Mouse (Mus musculus): ENCODE measurements around the gene Chd3.

Chd3 gene

DNA sequence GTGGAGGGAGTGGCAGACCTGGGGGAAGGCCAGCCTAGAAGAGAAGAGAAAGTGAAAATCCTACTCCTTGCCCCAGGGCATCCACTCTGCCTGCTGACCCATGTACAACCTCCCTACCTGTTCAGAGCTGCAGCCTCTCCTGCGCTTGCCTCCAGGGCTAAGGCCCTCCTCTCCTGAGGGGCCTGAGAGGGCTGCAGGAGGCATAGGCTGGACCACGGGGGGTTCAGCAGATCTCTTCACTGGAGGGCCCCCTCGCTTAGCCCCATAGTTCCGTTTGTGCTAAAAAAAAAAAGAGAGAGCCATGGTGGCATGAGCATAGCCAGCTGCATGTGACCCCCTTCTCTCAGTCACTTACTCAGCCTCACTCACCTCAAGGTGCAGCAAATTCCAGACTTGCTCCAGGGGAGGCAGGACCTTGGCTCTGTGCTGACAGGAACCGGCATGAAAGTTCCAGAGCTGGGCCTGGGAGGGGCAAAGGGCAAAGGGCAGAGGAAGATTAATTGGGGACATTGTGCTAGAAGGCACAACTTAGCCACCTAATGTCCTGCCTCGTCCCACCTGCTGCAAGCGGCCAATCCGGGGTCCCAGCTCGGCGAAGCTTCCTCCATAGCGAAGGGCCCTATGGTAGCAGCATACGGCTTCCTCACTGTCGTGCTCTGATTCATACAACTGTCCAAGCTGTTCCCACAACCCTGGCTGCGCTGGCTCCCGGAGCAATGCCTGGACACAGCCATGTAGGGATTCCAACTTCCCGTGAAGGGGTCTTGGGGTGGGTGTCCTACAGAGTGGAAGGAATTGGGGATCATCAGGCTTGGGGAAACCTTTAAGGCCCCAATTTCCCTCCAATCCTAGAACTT lies 37.9 kb upstream of the Chd3 start:
- DNase-seq (ENCODE audit: low read depth), result no peak

DNA sequence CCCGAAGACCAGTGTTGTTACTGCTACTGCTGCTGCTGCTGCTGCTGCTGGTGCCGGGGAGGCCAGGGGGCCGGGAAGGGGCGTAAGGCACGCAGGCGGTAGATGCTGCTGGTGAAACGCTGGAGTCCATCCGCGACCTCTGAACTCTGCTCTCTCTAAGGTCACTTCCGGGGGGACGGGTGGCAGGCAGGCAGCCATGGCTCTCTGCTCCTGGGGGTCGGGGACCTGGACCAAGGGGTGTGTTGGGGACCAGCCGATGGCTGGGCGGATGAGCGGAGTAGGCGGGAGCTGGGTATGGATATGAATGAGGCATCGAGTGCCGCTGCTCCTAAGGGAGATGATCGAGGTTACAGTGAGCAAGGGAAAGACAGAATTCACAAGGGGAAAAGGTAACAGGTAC lies 37.1 kb upstream of the Chd3 start:
- no peak for DNase-seq (ENCODE audit: low read depth)

- DNase-seq (ENCODE audit: low read depth), result peak; percentile 4
Measured at GRCm38 (mm10) chr11:69405397-69406200, 36.4 kb upstream of the Chd3 start.

DNA sequence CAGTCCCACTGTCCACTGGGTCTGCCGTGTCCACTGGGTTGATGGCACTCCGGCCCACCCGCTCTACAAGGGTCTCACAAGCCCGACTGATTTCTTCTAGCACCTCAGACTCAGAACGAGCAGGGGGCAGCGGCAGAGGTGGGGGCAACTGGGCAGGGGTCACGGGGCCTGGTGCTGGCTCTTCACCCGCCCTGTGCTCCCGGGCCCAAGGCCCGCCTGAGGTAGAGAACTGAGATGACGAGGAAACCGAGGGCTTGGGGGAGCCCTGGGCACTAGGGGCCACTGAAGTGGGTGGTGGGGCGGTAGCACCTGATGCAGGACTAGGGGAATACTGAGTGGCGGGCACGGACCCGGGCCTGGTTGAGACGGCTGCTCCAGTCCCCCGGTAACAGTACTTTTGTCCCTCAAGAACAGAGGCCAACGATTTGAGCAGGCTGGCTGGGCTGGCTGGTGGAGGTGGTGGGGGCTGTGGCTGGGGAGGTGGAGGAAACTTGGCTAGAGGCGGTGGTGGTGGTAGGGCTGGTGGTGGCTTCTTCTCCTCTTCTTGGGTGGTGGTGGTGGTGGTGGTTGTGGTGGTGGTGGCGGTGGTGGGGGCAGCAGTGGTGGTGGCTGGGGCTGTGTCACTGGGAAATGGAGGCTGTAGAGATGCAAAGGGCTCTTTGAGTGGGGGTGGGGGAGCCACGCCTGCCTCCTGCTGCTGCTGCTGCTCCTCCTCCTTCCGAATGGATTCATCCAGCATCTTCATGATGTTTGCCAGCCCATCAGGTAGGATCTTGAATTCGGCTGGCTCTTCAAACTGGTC lies 35.6 kb upstream of the Chd3 start:
- DNase-seq (ENCODE audit: low read depth), result peak; percentile 16

- no peak for DNase-seq (ENCODE audit: low read depth)
Measured at GRCm38 (mm10) chr11:69403691-69404594, 34.7 kb upstream of the Chd3 start.

- DNase-seq (ENCODE audit: low read depth), result no peak
Measured at GRCm38 (mm10) chr11:69401987-69402386, 32.8 kb upstream of the Chd3 start.

- peak; percentile 98 for DNase-seq (ENCODE audit: low read depth)
Measured at GRCm38 (mm10) chr11:69401210-69401637, 32.0 kb upstream of the Chd3 start.

DNA sequence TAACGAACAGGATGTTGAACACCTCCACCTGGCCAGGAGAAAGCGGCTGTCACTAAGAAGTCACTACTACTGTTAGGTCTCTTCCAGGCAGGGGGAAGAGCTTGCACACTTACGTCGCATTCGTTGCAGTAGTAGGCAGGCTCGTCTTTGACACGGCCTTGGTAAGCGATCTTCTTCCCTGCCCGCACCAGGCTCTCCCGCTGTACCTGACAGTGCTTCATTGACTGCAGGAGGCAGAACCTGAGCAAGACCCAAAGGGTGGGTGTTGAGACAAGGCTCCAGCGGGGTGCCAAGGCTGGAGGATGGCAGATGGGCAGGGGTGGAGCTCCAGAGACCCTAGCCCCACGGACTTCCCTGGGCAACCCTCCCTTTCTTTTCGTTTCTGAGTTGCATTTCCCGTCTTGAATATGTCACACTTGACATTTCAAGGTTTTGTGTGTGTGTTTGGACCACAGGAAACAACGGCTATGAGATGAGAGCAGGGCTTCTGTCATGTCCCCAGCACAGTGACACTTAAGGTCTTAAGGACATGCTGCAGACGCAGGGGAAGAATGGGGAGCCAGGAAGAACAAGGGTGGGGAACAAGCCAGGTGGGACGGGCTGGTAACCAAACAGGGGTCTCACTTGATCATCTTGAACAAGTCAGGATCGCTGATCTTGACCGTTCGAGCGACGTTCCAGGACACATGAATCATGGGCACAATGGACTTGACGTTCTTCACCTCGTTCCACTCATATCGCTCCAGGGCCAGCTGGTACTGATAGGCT lies 31.1 kb upstream of the Chd3 start:
- DNase-seq (ENCODE audit: low read depth), result peak; percentile 28

DNA sequence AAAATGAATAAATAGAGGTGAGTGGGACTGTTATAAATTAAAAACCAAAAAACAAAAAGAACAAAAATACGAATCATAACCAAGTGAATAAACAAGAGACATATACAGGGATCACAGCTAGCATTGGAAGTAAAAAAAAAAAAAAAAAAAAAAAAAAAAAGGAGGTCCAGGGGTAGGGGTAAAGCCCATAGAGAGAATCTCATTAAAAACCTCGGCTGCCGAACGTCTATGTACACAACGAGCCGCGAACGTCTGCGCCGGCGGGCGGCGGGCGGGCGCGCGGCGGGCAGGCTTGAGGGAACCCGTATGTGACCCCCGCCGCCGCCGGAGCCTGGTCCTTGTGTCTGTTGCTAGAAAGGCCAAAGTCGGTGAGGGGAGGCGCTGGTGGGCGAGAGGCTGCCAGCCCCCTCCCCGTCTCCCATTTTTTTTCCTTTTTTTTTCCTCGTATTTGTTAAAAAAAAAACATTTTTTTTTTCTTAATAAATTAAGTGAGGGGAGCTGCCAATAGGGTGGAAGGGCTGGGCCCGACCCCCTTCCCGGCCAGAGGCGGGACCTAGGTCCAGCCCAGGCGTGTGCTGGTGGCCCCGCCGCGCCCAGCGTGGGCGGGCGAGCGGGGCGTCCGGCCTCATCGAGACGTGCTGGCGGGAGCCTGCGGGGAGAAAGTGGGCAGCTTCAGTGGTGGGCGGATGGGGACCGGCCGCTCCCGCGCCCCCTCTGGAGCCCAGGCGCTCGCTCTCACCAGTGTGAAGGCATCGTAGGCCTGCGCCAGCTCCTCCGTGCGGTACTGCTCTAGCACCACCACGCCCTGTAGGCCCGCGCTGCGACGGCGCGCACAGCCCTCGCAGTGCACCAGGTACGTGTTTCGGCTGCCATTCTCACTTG lies 30.2 kb upstream of the Chd3 start:
- DNase-seq (ENCODE audit: low read depth), result no peak

DNA sequence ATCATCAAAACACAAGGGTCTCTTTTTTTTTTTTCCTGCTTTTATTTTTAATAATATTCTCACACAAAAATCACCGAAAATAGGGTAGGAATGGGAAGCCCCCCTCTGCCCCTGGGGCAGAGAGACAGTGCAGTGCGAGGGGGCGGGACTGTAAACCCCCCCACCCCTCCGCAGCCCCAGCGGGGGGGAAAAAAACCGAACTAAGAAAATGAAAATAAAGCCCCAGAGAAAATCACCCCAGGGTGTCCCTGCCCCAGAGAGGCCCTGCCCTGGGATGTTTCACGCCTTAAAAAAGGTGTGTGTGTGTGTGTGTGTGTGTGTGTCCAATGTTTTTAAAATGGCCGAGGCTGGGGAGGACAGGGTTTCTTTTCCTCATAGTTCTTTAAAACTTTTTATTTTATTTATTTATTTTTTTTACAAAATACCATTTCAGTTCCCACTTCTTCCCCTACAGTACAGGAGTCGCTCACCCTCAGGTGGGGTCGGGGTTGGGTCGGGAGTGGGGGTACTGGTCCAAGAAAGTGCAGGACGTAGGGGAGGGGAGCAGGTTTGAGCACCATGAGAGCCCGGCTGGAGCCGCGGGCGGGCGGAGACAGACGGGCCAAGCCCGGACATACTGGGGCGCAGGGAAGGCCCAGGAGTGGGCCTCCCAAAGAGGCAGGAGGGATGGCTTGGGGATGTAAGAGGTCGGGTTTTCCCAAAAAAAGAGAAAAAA lies 29.4 kb upstream of the Chd3 start:
- DNase-seq (ENCODE audit: low read depth), result no peak

- DNase-seq (ENCODE audit: low read depth), result no peak
Measured at GRCm38 (mm10) chr11:69398059-69398458, 28.9 kb upstream of the Chd3 start, which contains the start of gene Tmem88. TSS of gene Tmem88 (minus strand) at chr11:69398234.

DNA sequence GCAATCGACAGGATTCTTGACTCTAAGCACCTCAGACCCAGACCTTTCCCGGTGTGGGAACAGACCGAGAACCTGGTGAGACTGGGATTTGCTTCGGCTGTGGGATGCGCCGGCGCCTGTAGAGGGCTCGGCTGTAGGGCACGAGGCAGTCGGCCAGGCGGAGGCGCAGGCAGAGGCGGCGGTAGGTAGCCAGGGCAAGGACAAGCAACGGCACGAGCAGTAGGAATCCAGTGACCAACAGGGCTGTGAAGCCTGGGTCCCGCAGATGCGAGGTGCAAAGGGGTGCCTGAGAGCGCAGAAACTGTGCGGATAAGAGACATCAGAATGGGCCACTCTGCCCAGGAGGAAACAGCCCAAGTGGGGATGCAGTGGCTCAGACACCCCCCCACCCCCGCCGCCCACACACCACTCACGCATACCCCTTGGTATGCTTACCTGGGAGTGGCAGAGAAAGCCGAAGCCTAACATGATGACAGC lies 28.4 kb upstream of the Chd3 start:
- DNase-seq (ENCODE audit: low read depth), result no peak

DNA sequence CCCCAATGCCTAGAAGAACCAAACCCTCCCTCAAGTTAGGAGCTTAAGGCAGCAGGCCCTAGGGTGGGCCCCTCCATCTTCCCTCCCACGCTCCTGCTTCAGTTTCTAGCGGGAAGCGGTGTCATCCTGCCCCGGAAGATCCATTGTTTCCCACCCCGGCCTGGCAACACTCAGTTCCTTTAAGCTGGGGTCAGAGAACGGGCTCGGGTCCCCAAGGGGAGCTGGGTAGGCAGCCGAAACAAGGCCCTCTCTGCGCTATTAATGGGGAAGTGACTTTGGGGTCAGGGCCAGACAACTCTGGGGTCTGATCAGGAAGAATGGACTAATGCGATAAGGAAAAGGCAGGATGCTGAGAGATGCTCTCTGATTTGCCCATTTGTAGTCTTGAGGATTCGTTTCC lies 27.6 kb upstream of the Chd3 start:
- peak; percentile 16 for DNase-seq (ENCODE audit: low read depth)

- peak; percentile 100 for DNase-seq (ENCODE audit: low read depth)
Measured at GRCm38 (mm10) chr11:69395634-69396373, 26.6 kb upstream of the Chd3 start.

DNA sequence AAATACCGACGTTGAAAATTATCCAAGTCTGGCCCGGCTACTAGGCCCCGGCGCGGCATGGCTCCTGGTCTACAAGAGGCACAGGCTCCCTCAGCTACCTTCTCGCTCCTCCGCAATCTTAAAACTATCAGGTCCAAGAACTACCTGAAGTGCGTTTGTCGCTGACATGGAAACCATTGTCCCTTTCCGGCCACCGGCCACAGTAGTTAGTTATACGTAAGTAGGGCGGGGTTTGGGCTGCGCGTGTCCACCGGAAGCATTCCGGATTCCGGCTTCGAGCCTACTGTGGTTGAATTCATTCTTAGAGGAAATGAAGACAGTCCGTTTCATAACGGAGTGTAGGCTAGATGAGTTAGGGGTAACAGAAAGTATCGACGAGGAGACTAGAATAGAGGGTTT lies 26.0 kb upstream of the Chd3 start, which contains the start of the genes Naa38 and Cyb5d1:
Gene Naa38 (plus strand): TSS at position 253 of the 399 bp plus-strand sequence.
Gene Cyb5d1 (minus strand): TSS at position 397 of the 399 bp plus-strand sequence.
- DNase-seq (ENCODE audit: low read depth), result peak; percentile 97

DNA sequence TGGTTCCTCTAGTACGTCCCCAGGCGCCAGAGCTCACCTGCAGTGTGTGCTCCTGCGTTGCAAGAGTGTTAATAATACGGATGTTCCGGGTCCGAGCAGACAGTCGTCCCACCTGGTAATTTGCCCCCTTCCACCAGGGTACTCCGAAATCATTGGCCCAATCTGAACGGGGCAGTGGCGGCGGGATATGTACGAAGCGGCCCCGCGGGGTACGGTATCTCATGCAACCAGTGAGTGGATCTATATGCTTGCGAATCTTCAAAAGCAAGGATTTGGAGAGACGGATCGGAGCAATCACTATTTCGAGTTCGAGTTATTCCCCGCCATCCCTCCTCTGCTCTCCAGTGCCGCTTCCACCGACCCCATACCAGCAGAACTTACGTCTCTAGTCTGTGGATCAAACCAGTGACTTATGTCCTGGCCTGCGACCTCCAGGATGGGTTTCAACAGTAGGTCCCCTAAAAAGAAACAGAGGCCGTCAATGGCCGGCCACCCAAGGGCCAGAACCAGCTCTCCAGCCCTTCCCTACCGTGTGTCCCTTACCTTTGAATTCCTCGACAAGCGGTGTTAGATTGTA lies 25.5 kb upstream of the Chd3 start:
- peak; percentile 62 for DNase-seq (ENCODE audit: low read depth)

DNA sequence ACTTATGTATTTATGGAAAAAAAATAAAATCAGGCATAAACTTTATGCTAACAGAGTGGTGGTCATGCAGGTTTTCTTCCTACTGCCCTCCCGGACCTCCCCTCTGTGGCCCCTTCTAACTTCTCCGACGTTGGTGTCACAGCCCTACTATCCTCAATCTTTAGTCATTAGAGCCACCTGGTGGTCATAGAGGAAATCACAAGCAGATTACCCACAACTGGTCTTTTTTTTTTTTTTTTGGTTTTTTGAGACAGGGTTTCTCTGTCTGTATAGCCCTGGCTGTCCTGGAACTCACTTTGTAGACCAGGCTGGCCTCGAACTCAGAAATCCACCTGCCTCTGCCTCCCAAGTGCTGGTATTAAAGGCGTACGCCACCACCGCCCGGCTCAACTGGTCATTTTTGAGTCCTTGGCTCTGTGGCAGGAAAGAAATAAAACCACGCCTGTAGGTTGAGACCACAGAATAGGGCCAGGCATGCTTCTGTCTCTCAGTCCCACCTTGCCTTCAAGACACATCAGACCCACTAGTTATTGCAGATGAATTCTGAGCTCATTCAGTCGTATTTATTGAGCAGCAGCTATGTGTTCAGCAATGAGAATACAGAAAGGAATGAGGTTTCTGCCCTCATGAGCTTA lies 21.3 kb upstream of the Chd3 start:
- DNase-seq (ENCODE audit: low read depth), result peak; percentile 91
